In the genomic region with DNA sequence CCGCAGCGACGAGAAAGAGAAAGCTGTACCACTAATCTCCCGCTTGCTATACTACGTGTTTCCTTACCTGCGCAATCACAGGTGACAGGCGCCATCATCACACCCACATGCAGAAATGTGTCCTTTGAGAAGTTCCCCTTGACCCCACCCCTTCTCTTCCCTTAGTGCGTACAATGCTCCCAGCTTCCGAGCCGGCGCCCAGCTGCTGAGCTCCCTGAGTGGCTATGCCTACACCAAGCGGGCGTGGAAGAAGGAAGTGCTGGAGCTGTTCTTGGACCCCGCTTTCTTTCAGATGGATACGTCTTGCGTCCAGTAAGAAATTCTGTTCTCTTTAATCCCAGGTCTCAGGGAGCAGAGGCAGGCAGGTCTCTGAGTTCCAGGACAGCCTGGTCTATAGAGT, we compare ENCODE assay signal across 26 mouse cellular contexts. TPM values are rescaled to one million over a fixed set of nuclear protein-coding genes. Genes with fewer than 3 reads are reported as not detected.
DNase-seq lines count a peak whose midpoint lies in the region; ATAC-seq and TF ChIP-seq lines count a peak whose summit lies in the region.
"Had no signal": no experiment of that assay in that cellular context is flagged by ENCODE, and none has a peak within 500 bp of the region (broad histone marks: within the 10 kb centered on the region; RNA-seq: fewer than 3 reads in every experiment).

No protein-coding gene starts in this region.

- no peaks in the 10 kb centered on the region for H3K9me3 ChIP-seq in E14TG2a.4 (ENCODE audit: low read length)
- H3K9me3 ChIP-seq in intestine, postnatal 0 days (ENCODE audit: control insufficient read depth): no peaks in the 10 kb centered on the region
- H3K9me3 ChIP-seq: G1E had no signal

- DNase-seq in ES-CJ7 (ENCODE audit: low read depth, low spot score) (peak; percentile 50), R1 (ENCODE audit: low read depth, low spot score) (peak; percentile 68), ZHBTc4 (ENCODE audit: low read depth, low spot score) (peak; percentile 75)
- DNase-seq in cerebellum, postnatal 36 days: no peak
- no peak for DNase-seq in left cerebral cortex, adult 8-10 months (ENCODE audit: low spot score in 2 of 2)
- DNase-seq: adrenal gland, adult 2 months; adrenal gland, adult 8-10 months; adrenal gland, postnatal 10 days; adrenal gland, postnatal 14 days; adrenal gland, postnatal 25 days; adrenal gland, postnatal 36 days; B cell, adult 2 months; cerebellum, adult 11 months; cerebellum, adult 11-12 months; cerebellum, adult 18-20 months; cerebellum, adult 2 months; cerebellum, adult 8-10 months; cerebellum, adult 9-10 months had no signal

- no peak for ATAC-seq in frontal cortex, adult (ENCODE audit: low TSS enrichment)
- ATAC-seq in intestine, postnatal 0 days: no peak
- ATAC-seq: activated CD4-positive, CD25-positive, alpha-beta regulatory T cell, adult 4 months; CD4-positive, CD25-positive, alpha-beta regulatory T cell, adult 4 months; Patski had no signal

- peaks cover 64% of the 10 kb centered on the region for H3K4me1 ChIP-seq in E14TG2a.4 (replicated peaks; ENCODE audit: low read depth, low read length)
- H3K4me1 ChIP-seq in intestine, postnatal 0 days (replicated peaks; ENCODE audit: control insufficient read depth, insufficient read depth, low read length): 0 out of 2 replicates have a peak, but pooled peaks cover 5% of the 10 kb centered on the region

- no peak overlapping the region for H3K27ac ChIP-seq in intestine, postnatal 0 days (ENCODE audit: low read depth, low read length)

- 0 out of 2 replicates have a peak, but pooled peaks cover 7% of the 10 kb centered on the region for H3K36me3 ChIP-seq in E14TG2a.4 (ENCODE audit: insufficient read depth, low read length)
- peaks cover 27% of the 10 kb centered on the region for H3K36me3 ChIP-seq in intestine, postnatal 0 days (ENCODE audit: control insufficient read depth, insufficient read depth)
- H3K36me3 ChIP-seq: G1E had no signal

- H3K27me3 ChIP-seq in E14TG2a.4 (ENCODE audit: insufficient read depth, low read length): no peaks in the 10 kb centered on the region; the same call in 1 of the 2 replicates
- no peaks in the 10 kb centered on the region for H3K27me3 ChIP-seq in intestine, postnatal 0 days (replicated peaks; ENCODE audit: control insufficient read depth, insufficient read depth, low read length)
- H3K27me3 ChIP-seq: CH12.LX, Patski had no signal

- no peak overlapping the region for H3K9ac ChIP-seq in intestine, postnatal 0 days (ENCODE audit: low read depth, low read length)

- no peak overlapping the region for H3K4me2 ChIP-seq in intestine, postnatal 0 days (replicated peaks; ENCODE audit: low read depth)

- peak overlapping the region; percentile 24; the same call in 1 of the 2 replicates for H3K4me3 ChIP-seq in E14TG2a.4 (replicated peaks; ENCODE audit: low read length)
- H3K4me3 ChIP-seq in intestine, postnatal 0 days (ENCODE audit: low read depth, low read length): no peak overlapping the region

- TF ChIP-seq CTCF in E14TG2a.4 (conservative IDR thresholded peaks at IDR 0.05; ENCODE audit: low read length): no peak
- TF ChIP-seq CTCF in intestine, postnatal 0 days (IDR thresholded peaks at IDR 0.05; ENCODE audit: low read depth): no peak

- WGBS in intestine, postnatal 0 days: 91% methylated on average over 16 of the region's 16 CpGs

RNA-seq across cellular contexts. Expression of a gene that starts 32.0 kb away (rescaled TPM):
- polyA plus RNA-seq in intestine, postnatal 0 days (2015; fragmentation: Nextera tagmentation; extraction: Ambion mirVana): 15.5 and 20.0 TPM in 2 replicates
- total RNA-seq in left cerebral cortex, adult 8-10 months (2022): 10 to 100 TPM; 27.7 to 34.8 (median 29.4) TPM

Comparison
In these comparisons a context has a peak if more than half of its experiments do, and no peak if none do; other contexts are left out.
1. DNase-seq: peak in ES-CJ7 (single experiment), R1 (single experiment) and ZHBTc4 (single experiment); none in cerebellum, postnatal 36 days (0 of 2) and left cerebral cortex, adult 8-10 months (0 of 2).